Mouse (Mus musculus): ENCODE measurements around the gene Thap7. TPM values are rescaled to one million over a fixed set of nuclear protein-coding genes. Genes with fewer than 3 reads are reported as not detected.
"Not testable (repeated sequence)": the region's sequence is repeated elsewhere in the genome, so short reads cannot be mapped to it uniquely, and the experiment has no call there.

Thap7 gene
- 10 to 100 TPM; 18.7 to 22.5 TPM for total RNA-seq (2021)
- long read RNA-seq, experiment 1, transcript Thap7-201 (5 exons, 1,248 nt) = major isoform, 5 of 19 reads
- long read RNA-seq, experiment 1, partial matches to known transcripts = 5 of 19 reads
- long read RNA-seq, experiment 1, other reads (novel, unspliced or antisense) = 3 of 19 reads
- long read RNA-seq, experiment 2, transcript Thap7-202 (4 exons, 734 nt) = major isoform, 5 of 10 reads
- long read RNA-seq, experiment 2, partial matches to known transcripts = 0 of 10 reads
- long read RNA-seq, experiment 2, other reads (novel, unspliced or antisense) = 2 of 10 reads

DNA sequence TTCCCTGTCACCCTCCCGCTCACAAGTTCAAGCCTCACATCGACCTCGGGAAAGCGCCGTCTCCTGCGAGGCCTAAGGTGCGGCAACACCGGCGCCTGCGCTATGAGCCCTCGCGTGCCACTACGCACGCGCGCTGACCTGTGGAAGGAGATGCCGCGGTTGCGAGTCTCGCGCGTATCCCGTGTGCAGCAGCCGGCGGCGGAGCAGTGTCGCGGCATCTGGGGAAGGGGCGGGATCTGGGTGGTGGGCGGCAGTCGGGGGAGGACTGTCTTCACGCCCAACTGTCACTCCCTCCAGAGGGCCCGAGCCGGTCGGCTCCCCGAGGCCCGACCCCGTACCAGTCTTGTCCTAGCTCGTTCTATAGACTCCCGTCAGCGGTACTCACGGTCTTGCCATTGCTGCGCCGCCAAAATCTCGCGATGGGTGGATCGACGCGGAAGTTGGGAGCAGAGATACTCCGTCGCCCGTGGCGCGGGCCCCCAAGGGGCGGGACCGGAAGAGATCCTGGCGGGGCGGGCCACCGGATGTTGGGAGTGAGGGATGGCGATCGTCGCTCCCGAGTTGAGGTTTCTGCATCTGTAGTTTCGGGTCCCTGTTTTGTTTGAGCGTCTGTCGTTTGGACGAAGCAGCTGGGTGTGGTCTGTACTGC lies at the start of gene Thap7:
TSS of gene Thap7 (minus strand) at position 497 of the 649 bp plus-strand sequence.
- DNase-seq (ENCODE audit: low spot score in 2 of 2) = peak; percentile 98

DNA sequence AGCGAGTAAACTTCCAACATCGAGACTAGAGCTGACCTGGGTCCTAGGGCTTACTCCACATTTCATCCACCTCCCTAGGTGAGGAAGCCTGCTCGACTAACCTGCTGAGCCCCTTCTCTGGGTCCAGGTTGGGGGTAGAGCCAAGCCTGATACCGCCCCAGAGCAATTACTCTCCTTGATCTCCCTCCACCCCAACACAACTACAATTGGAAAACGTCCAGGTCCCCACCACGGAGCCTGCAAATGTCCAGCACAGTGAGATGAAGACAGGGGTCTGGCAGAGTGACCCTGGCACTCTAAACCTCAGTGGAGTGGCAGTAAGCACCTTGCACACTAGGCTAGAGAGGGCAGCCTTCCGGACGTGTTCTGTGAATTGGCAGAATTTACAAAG lies 45.9 kb upstream of the Thap7 start:
- DNase-seq (ENCODE audit: low spot score in 2 of 2) = no peak

DNA sequence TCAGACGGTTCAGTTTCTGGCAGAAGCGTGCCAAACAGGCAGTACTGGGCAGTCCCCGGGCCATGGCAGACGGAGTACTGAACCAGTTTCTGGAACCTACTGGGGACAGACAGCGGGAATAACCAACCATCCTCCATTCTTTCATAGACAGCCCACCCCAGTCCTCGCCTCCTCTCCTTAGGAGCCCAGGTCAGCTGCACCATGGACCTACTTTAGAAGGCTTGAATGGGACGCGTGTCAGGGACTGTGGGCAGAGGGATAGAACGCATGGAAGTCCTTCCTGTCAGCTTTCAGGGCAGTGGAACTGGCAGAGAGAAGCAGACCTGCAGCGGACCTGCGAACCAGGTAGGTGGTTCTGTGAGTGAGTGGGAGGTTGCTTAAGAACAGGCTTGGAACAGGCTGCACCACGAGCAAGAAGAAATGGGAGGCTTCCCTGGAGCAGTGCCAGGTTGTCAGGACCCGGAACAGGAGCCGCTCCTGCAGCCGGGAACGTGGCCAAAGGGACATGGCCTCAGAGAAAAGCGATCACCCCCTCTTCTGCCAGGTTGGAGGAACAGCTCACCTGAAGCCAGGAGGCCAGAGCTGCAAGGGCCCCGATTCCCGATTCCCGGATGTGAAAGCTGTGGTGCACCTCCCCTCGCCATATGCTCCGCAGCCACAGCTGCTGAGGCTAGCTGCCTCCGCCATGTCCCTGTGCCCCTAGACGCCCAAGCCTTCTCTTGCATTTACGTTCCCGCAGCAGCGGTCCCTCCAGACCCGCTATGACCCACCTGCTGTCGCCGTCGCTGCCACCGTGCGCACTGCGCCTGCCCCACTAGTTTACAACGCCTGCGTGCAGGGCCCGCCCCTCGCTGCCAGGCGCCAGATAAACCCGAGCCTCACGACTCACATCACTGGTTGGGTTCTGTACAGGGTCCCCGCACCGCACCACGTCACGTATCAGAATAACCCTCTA lies 45.2 kb upstream of the Thap7 start:
- peak; percentile 36 to 60 for DNase-seq (ENCODE audit: low spot score in 2 of 2)

DNA sequence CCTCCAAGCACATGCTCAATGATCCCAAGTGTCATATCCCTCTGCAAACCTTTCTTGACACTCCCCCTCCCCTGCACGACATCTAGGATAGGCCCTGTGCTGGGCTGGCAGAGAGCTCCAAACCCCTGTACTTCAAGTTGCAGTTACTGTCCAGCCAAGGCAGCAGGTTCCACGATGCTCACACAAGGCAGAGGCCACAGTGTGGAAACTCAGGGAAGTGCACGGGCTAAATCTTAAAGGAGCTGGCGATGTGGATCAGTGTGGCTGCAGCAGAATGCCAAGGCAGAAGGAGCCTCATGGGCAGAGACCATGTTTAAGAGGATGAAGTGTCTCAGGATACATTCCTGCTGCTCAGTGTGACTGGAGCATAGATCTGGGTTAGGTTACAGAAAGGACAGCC lies 35.2 kb upstream of the Thap7 start:
- no peak for DNase-seq (ENCODE audit: low spot score in 2 of 2)

DNA sequence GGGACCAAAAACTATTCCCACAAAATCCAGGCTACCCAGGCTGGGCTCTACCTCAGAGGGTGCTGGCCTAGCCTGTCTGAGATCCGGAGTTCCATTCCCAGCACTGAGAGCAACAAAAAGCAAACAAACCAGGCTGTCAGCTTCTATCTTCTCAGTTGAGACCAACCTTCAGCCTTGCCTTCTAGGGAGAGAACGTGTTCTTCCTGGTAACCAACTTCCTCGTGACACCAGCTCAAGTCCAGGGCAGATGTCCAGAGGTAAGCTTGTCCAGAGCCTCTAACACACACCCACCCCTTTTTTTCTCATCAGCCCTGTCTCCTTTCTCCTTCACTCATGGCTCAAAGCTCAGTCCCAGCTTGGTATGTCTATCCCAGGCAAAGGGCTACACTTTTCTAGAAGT lies 33.8 kb upstream of the Thap7 start:
- no peak for DNase-seq (ENCODE audit: low spot score in 2 of 2)

DNA sequence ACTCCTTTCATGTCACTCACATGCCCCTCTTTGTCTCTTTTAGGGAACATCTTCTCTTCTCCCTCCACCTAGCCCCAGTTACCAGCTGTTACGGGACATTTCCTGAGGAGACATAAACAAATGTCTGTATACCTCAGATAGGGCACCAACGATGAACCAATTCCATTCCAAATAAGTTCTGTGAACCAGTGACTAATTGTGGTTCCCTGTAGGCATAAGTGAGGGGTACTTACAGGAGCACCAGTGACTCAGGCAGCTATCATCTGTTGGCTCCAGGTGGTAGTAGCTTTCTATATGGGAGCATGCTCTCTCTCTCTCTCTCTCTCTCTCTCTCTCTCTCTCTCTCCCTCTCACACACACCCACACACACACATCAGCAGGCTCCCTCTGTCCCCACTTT lies 33.3 kb upstream of the Thap7 start:
- DNase-seq (ENCODE audit: low spot score in 2 of 2) = no peak

DNA sequence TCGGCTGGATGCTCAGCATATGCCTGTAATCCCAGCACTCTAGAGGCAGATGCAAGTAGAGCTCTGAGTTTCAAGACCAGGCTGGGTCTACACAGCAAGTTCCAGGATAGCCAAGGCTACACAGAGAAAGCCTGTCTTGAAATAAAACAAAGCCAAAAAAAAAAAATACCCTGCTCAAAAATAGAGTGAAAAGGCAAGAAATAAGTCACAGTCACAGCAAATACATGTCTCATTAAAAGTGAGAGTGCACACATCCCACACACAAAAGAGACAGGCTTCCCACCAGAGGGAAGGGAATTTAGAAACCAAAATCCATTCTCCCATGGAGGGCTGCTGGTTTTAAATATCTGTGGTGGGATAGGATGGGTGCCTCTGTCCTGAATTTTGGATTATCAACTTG lies 32.6 kb upstream of the Thap7 start:
- no peak for DNase-seq (ENCODE audit: low spot score in 2 of 2)

DNA sequence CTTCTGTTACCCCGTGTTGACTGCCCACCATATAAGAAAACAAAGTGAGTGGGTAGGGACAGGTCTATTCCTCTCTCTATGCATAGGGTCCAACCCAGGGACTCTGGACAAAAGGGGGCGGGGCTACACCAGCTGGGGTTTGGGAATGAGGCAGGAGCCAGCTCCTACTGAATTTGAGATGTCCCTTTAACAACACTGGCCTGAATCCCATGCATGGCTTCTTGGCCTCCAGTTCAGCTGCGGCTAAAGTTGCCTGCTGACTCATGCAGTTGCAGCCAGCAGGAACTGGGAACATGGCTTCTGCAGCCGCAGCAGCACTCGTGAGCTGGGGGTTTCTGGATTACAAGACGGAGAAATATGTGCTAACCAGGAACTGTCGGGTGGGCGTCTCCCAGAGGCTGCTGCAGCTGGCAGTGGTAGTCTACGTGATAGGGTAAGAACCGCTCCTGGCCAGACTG lies 30.8 kb upstream of the Thap7 start, which contains the start of gene P2rx6:
TSS of gene P2rx6 (plus strand) at position 135 of the 458 bp plus-strand sequence.
- peak; percentile 38 to 76 for DNase-seq (ENCODE audit: low spot score in 2 of 2)

DNA sequence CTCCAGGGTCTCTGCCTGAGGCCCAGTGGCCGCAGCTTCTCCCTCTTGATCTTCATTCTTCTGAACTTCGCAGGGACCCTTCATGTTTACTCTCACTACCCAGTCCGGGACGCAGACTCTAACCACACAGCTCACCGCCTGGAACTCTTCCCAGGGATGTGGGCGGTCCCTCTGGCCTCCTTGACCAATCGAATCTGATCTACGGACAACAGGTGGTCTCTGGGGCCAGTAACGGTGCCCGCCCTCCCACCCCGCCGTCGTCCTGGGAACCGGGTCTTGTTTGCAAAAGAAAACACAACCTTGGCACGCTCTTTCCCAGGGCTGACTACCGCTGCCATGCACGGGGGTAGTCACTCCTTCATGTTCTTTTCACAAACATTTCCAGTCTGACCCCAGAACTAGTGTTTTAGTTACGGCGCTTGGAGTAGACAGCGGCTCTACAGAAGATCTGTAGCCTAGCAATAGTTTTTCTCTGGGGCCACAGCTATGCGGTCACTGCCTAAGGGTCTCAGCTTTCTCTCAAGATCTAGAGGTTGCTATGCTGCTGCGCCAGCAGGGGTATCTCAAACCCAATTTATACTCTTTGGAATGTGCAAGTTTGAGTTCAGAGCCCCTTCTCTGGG lies 30.3 kb upstream of the Thap7 start, which contains the start of gene Lrrc74b:
TSS of gene Lrrc74b (minus strand) at position 120 of the 623 bp plus-strand sequence.
- peak in 1 of 2 experiments; percentile 72 for DNase-seq (ENCODE audit: low spot score in 2 of 2)

DNA sequence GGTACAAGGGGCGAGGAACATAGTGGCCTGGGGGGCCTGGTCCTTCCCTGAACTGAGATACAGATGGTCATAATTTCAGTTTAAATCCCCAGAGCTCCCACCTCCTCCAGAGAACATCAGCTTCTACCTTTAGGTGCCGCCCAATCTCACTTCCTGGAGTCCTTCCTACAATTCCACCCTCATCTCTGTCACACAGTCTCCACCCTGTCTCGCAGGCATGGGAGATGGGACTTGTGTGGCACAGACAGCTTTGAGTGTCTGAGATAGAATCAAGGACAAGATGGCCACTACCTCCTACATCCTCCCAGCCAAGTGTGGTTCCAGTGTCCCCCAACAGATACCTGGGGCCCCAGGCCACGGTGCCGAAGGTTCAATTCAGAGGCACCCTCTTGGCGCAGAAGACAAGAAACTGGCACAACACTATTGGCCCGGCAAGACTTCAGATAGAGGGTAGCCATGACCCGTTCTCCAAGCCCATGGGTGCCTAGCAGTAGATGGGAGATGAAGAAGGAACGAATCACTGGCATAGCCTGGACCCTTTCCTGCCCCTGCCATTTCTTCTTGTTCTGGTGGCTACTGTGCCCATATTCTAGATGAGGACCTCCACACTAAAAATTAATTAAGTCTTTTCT lies 28.6 kb upstream of the Thap7 start:
- no peak for DNase-seq (ENCODE audit: low spot score in 2 of 2)

DNA sequence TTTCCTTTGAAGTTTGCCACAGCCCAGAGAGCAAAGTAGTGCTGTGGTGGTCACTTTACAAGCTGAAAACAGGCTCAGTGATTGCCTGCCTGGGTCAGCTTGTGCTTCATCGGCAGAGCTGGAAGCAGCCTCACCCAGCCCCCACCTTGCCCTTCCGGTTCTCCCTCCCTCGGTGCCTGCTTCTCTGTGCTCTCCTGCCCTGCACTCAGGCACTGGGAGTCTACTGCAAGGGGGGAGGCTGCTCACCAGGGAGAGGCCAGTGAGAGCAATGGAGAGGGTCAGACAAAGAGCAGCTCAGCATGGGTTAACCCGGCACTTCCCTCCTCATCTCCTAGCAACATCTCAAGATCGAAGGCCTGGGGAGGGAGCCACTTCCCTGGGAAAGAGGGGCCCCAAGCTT lies 27.9 kb upstream of the Thap7 start:
- no peak for DNase-seq (ENCODE audit: low spot score in 2 of 2)

DNA sequence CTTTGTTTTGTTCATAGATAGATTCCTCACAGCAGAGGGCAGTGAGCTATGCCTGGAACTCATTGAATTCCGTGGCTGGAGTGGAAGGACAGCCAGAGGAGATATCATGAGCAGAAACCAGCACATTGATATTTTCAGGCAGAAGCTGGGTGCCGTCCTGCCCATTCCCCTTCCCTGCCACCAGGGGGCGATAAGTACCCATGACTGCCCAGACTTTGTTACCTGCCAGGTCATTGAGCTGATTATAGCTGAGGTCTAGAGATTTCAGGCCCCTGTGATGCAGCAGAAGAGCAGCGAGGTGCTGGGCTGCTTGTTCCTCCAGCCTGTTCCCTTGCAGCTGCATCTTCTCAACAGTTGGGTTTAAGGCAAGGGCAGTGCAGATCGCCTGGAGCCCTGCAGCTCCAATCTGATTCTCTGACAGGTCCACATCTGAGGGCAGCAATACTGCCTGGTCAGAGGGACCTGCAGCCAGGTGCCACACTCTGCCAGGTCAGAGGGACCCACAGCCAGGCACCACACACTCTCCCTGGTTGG lies 27.1 kb upstream of the Thap7 start:
- DNase-seq (ENCODE audit: low spot score in 2 of 2) = peak; percentile 52 to 53

DNA sequence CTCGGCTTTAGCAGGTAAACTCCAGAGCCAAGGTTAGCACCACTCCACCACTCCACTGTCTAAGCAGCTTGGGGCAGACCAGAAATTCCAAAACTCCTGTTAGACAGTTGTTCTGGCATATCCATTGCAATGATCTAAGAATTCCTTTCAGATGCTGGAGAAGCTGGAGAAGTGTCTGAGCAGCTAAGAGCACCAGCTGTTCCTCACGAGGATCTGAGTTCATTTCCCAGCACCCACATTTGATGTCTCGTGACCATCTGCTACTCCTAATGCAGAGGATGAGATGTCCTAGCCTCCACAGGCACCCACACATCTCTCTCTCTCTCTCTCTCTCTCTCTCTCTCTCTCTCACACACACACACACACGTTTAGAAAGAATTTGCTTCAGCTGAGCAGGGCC lies 26.0 kb upstream of the Thap7 start:
- DNase-seq (ENCODE audit: low spot score in 2 of 2) = no peak

DNA sequence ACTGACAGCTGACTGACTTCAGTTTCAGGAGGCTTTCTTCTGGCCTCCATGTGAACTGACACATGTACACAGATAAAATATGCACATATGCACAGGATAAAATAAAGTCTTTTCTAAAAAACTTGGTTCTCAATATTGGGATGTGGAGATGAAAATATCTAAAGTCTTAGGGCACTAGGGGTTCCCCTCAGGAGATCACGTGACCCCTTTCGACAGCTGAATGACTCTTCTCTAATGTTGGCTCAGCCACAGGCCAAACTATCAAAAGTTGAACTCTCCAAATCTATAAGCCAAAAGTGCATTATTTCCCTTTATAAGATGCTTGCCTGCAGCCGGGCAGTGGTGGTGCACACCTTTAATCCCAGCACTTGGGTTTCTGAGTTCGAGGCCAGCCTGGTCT lies 25.2 kb upstream of the Thap7 start:
- DNase-seq (ENCODE audit: low spot score in 2 of 2) = no peak

DNA sequence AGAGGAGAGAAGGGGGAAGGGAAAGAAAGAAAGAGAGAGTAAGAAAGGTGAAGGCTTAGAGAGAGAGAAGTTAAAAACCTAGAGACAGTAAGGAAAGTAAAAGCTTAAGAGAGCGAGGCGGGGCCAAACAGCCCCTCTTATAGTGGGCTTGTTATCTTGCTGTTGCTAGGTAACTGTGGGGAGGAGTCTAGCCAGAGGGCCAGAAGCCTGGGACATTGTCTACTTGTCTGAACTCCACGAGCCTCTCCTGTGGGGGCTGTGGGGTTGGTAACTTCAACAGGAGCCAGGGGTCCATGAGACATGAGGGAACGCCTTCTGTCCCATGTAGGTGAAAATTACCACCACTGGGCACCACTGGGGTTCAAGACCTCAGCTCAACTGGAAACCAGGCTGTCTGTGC lies 23.8 kb upstream of the Thap7 start:
- not testable (repeated sequence) for DNase-seq (ENCODE audit: low spot score in 2 of 2)

DNA sequence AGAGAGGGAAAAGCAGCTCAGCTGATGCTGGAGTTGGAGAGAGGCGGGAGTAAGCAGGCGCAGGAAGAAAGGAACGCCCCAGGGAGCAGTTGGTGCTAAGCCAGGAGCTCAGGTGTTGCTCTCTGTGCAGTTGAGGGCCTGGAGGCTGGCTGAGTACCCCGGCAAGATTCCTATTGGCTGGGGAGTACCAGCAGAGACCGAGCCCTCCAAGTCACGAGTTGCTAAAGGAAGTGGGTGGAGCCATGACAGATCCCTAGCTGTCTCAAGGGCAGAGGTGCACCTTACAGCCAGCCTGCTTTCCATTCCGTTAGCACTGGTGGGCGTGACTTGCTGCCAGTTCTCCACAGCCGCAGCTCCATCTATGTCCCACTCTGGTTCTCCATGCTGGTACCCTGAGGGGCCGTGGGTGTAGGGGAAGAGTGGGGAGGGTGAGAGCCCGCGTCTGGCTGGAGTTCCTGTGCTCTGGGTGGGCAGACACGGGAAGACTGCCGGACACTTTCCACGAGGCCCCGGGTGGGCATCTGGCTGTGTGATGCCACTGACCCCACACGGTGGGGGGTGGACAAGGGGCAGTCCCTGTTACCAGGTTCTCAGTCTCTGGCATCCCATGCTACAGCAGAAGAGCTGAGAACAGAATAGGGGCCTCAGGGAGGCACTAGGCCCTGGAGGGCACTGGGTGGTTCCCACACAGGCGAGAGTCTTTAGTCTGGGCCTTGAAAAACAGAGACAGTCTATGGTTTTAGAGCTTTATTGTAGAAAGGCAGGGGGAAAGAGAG lies 23.2 kb upstream of the Thap7 start:
- DNase-seq (ENCODE audit: low spot score in 2 of 2) = no peak

DNA sequence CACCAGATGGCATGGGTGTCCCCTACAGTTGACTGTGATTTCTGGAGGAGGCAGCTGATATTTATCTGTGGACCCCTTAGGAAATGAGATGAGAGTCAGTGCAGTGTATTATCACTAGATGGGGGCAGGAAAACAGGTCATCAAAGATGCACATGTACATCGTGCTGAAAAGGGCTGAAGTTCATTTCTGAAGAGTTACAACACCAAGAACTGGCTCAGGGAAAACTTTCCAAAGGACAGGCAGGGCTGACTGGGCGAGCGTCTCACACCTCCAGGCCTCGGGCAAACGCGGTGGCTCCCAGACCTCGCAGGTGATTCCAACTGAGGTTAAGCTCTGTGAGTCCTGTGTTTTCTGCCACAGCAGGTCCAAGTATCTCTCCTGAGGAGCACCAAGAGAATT lies 21.9 kb upstream of the Thap7 start:
- no peak for DNase-seq (ENCODE audit: low spot score in 2 of 2)

DNA sequence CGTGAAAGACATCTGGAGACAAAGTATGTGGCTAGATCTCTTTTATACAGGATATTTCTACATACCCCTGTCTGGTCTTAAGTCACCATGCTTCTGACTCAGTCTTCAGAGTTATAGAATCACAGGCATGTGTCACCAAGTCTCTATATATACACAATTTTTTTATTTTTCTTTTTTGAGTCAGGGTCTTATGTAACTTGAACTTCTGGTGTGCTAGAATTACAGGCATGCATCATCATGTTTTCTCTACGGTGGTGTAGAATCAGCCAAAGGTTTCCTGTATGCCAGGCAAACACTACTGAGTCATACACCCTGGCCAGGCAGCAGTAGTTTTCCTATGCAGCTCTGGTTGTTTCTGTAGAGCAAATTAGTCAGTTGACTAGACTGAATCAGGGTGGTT lies 11.7 kb upstream of the Thap7 start:
- no peak for DNase-seq (ENCODE audit: low spot score in 2 of 2)

DNA sequence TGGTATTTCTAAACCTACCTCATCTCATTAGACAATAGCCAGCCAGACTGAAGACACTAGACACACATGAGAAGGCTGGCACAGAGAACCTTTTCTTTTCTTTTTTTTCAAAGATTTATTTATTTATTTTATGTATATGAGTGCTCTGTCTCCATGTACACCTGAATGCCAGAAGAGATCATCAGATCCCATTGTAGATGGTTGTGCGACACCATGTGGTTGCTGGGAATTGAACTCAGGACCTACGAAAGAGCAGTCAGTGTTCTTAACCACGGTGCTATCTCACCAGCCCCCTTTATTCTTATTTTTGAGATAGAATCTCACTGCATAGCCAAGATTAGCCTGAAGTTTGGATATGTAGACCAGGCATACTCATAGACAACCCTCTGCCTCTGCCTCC lies 5.6 kb upstream of the Thap7 start:
- DNase-seq (ENCODE audit: low spot score in 2 of 2) = no peak

All from gastrocnemius, postnatal 4 days (tissue).